Mouse (Mus musculus): ENCODE data around the gene Sept5. TPM values are rescaled to one million over a fixed set of nuclear protein-coding genes. Genes with fewer than 3 reads are reported as not detected.

Sept5 gene
- polyA plus RNA-seq, 1 experiment: 3.1 TPM

DNA sequence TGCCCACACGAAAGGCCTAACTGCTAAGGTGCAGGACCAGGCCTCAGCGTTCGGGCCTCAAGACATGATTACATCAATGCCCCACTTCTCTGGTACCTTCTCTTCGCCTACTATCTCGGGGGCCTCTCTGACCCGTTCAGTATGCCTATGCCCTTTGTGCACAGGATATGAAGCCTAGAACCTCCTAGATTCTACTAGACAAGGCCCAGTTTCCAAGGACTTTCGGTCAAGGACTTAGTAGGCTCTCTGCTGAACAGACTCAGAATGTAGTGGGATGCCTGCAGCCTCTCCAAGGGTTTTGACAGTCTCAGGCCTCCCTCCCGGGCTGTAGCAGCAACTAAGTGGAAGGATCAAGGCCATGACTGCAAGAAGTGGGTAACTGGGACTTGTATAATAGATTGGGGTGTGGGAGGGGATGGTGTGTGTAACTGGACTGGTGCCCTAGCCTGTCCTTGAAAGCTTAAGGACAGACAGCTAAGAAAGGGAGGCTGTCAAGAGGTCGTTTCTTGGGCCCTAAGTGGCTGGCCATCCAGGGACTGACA is 40.6 kb downstream of the Sept5 start:
- Histone ChIP-seq H3K4me3 (ENCODE audit: insufficient read depth, low read depth, low read length) (no peak overlapping the region), H3K27me3 (replicated peaks; ENCODE audit: control insufficient read depth, insufficient read depth, low read length) (no peaks in the 10 kb centered on the region; the same call in 1 of the 2 replicates), H3K27ac (ENCODE audit: insufficient read depth, low read depth, low read length) (no peak overlapping the region), H3K36me3 (ENCODE audit: control insufficient read depth, insufficient read depth, low read length) (no peaks in the 10 kb centered on the region), H3K4me1 (ENCODE audit: control insufficient read depth, insufficient read depth, low read length) (no peaks in the 10 kb centered on the region)
- 85% methylated on average over 9 of the region's 9 CpGs for WGBS
- no peak for TF ChIP-seq POLR2A (IDR thresholded peaks at IDR 0.05; ENCODE audit: low read depth, low read length)
- TF ChIP-seq CTCF (conservative IDR thresholded peaks at IDR 0.05; ENCODE audit: insufficient read depth, insufficient read length, low read depth, low read length): no peak
- no peak for DNase-seq

DNA sequence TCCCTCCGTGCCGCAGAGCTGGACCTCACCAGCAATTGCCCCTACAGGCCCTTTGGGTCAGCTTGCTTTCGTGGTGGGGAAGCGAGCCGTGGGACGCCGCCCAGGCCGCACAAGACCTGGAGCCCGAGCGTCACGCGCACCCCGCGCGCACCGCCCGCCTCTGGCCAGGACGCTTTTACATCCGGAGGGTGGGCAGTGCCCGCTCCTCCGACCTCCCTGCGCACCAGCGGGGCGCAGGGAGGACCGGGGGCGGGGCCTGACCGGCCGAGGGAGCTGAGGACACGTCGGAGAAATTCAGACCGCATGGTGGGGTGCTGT is 41.1 kb downstream of the Sept5 start:
- H3K27ac ChIP-seq (ENCODE audit: insufficient read depth, low read depth, low read length): no peak overlapping the region
- H3K4me1 ChIP-seq (ENCODE audit: control insufficient read depth, insufficient read depth, low read length): no peaks in the 10 kb centered on the region
- no peaks in the 10 kb centered on the region for H3K36me3 ChIP-seq (ENCODE audit: control insufficient read depth, insufficient read depth, low read length)
- no peaks in the 10 kb centered on the region; the same call in 1 of the 2 replicates for H3K27me3 ChIP-seq (replicated peaks; ENCODE audit: control insufficient read depth, insufficient read depth, low read length)
- DNase-seq: no peak
- 36% methylated on average over 31 of the region's 31 CpGs for WGBS
- no peak overlapping the region for H3K4me3 ChIP-seq (ENCODE audit: insufficient read depth, low read depth, low read length)
- TF ChIP-seq CTCF (conservative IDR thresholded peaks at IDR 0.05; ENCODE audit: insufficient read depth, insufficient read length, low read depth, low read length) (no peak), POLR2A (IDR thresholded peaks at IDR 0.05; ENCODE audit: low read depth, low read length) (no peak)

DNA sequence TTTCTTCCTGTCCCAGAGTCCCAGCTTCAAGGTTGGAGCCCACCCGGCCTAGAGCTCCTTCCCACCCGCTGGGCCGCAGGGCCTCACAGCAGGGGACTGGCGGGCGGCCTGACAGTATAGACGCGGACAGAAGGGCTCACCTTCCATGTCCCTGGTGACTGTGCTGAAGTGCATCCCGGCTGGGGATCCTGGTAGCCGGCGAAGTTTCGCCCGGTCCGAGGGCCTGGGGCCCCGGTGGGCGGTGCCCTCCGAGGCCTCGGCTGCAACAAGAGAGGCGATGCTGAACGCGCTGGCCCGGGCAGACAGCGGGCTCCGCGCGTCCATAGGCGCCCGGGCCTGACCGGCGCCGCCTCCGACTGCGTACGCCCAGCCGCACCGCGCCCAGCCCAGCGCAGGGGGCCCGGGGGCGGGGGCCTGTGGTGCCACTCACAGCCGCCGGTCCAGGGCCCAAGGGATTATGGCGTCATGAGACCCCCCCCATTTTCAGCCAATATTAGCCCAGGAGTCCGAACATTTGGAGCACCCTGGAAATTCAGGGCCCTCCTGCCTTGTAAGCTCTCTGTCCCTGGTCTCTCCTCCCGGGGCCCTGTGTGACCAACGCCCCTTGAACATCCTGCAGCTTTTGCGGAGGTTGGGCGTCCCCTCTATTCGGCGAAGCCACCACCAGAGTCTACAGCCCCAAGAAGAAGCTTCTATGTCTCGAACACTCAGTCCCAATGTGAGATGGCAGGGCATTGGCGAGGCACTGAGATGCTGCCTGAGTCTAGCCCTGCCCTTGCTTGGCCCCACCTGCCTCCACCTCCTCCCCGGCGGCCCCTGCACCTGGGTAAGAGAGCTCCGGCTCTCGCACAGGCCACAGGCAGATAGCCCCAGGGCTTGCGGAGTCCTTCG is 41.7 kb downstream of the Sept5 start:
- Histone ChIP-seq H3K27me3 (replicated peaks; ENCODE audit: control insufficient read depth, insufficient read depth, low read length) (no peaks in the 10 kb centered on the region; the same call in 1 of the 2 replicates), H3K27ac (ENCODE audit: insufficient read depth, low read depth, low read length) (no peak overlapping the region), H3K36me3 (ENCODE audit: control insufficient read depth, insufficient read depth, low read length) (no peaks in the 10 kb centered on the region), H3K4me3 (ENCODE audit: insufficient read depth, low read depth, low read length) (no peak overlapping the region), H3K4me1 (ENCODE audit: control insufficient read depth, insufficient read depth, low read length) (no peaks in the 10 kb centered on the region)
- no peak for DNase-seq
- WGBS: 11% methylated on average over 57 of the region's 57 CpGs
- no peak for TF ChIP-seq CTCF (conservative IDR thresholded peaks at IDR 0.05; ENCODE audit: insufficient read depth, insufficient read length, low read depth, low read length)
- no peak for TF ChIP-seq POLR2A (IDR thresholded peaks at IDR 0.05; ENCODE audit: low read depth, low read length)

DNA sequence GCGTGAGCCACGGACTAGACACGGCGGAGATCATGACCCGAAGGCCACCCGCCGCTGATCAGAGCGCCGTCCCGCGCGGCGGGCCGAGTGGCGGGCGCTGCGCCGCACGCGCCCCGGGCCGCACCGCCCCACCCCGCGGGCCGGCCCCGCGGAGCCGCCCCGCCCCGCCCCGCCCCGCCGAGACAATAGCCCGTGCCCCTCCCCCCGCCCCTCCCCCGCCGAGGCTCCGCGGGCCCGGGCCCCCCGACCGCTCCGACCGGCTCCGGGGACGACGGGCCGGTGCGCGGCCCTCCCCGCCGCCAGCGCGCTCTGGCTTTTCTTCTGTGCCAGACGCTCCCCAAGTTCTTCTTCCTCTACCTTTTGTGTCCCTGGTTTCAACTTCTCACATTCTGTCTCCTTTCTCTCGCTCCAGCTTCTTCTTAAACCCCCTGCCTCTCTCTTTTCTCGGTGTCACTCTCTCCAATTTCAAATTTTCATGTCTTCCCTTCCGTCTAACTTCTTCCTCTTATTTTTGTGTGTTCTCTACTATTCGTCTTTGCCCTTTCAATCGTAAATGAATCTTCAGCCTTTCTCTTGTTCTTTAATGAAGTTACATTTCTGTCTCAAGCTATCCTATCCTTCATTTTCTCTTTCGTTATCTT is 42.7 kb downstream of the Sept5 start:
- H3K27ac ChIP-seq (ENCODE audit: insufficient read depth, low read depth, low read length): no peak overlapping the region
- no peaks in the 10 kb centered on the region for H3K4me1 ChIP-seq (ENCODE audit: control insufficient read depth, insufficient read depth, low read length)
- peaks cover 5% of the 10 kb centered on the region for H3K27me3 ChIP-seq (replicated peaks; ENCODE audit: control insufficient read depth, insufficient read depth, low read length)
- no peak for TF ChIP-seq CTCF (conservative IDR thresholded peaks at IDR 0.05; ENCODE audit: insufficient read depth, insufficient read length, low read depth, low read length)
- no peak for TF ChIP-seq POLR2A (IDR thresholded peaks at IDR 0.05; ENCODE audit: low read depth, low read length)
- H3K4me3 ChIP-seq (ENCODE audit: insufficient read depth, low read depth, low read length): peak overlapping the region; percentile 30
- no peak for DNase-seq
- 3% methylated on average over 40 of the region's 62 CpGs for WGBS
- no peaks in the 10 kb centered on the region for H3K36me3 ChIP-seq (ENCODE audit: control insufficient read depth, insufficient read depth, low read length)

DNA sequence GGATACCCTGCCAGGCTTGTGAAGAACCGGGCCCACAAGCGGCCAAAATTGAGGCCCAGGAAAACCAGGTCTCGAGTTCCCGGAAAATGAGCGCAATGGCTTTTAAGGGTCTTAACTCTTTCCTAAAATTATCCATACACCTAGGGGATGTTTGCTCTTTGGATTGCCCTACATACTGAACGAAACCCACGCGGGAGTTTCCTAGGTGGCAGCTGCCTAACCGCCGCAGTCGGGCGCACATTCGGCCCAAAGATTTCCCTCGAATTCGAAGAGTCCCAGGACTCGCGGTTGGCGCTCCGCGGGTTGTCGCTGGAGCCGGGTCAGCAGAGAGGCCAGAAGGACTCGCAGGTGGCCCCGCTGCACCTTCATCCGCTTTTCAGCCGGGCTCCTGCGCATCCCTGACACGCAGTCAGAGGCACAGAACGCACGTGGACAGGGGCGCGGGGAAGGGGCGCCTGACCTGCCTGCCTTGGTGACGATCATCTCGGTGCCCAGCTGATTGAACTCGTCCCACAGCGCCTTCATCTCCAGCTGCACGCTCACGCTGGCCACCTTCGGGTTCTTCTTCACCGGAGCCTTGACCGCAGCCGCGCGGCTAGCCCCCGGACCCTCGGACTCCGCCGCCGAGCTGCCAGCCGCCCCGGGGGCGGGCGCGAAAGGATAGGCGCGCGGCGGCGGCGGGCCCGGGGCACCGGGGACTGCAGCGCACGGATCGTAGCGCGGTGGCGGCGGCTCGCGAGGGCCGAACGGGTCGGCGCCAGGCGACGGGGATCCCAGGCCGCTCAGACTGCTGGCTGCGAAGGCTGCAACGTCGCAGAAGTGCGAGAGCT is 43.5 kb downstream of the Sept5 start:
- H3K36me3 ChIP-seq (ENCODE audit: control insufficient read depth, insufficient read depth, low read length): no peaks in the 10 kb centered on the region
- no peak for DNase-seq
- H3K4me1 ChIP-seq (ENCODE audit: control insufficient read depth, insufficient read depth, low read length): no peaks in the 10 kb centered on the region
- TF ChIP-seq POLR2A (IDR thresholded peaks at IDR 0.05; ENCODE audit: low read depth, low read length): no peak
- no peak for TF ChIP-seq CTCF (conservative IDR thresholded peaks at IDR 0.05; ENCODE audit: insufficient read depth, insufficient read length, low read depth, low read length)
- peaks cover 10% of the 10 kb centered on the region for H3K27me3 ChIP-seq (replicated peaks; ENCODE audit: control insufficient read depth, insufficient read depth, low read length)
- peak overlapping the region; percentile 30 for H3K4me3 ChIP-seq (ENCODE audit: insufficient read depth, low read depth, low read length)
- no peak overlapping the region for H3K27ac ChIP-seq (ENCODE audit: insufficient read depth, low read depth, low read length)
- 10% methylated on average over 83 of the region's 83 CpGs for WGBS

DNA sequence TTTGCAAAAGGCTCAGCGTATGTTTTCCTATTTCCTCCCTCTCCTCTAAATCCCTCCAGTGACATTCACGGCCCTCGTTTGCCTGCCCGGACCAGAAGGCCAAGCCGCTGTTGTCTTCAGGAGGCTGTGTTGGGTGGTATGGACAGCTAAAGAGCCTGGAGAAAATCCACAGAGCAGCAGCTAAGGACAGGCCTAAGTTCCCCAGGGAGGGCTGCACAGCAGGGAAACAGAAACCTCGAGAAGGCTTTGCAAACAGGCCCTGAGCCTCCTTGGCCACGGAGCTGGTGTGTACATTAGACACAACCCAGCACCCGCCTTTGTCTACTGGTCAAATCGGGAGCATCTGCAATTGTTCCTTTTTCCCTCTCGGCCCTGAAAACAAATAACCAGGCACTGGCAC is 44.1 kb downstream of the Sept5 start:
- 64% methylated on average over 10 of the region's 10 CpGs for WGBS

More for the DNA sequence above, 44.1 kb downstream of the Sept5 start:
- no peak for DNase-seq
- no peak overlapping the region for H3K27ac ChIP-seq (ENCODE audit: insufficient read depth, low read depth, low read length)
- TF ChIP-seq CTCF (conservative IDR thresholded peaks at IDR 0.05; ENCODE audit: insufficient read depth, insufficient read length, low read depth, low read length) (no peak), POLR2A (IDR thresholded peaks at IDR 0.05; ENCODE audit: low read depth, low read length) (no peak)
- H3K36me3 ChIP-seq (ENCODE audit: control insufficient read depth, insufficient read depth, low read length): no peaks in the 10 kb centered on the region
- H3K4me3 ChIP-seq (ENCODE audit: insufficient read depth, low read depth, low read length): no peak overlapping the region
- H3K4me1 ChIP-seq (ENCODE audit: control insufficient read depth, insufficient read depth, low read length): no peaks in the 10 kb centered on the region
- peaks cover 10% of the 10 kb centered on the region for H3K27me3 ChIP-seq (replicated peaks; ENCODE audit: control insufficient read depth, insufficient read depth, low read length)
